Mouse (Mus musculus): Measurements from ENCODE around the gene Rnf222. TPM values are rescaled to one million over a fixed set of nuclear protein-coding genes. Genes with fewer than 3 reads are reported as not detected.

The Rnf222 gene
- under 1 TPM; 0.17 to 0.20 TPM for total RNA-seq (2021)
- long read RNA-seq, experiment 1, result 0 reads
- long read RNA-seq, experiment 2, result 0 reads

DNA sequence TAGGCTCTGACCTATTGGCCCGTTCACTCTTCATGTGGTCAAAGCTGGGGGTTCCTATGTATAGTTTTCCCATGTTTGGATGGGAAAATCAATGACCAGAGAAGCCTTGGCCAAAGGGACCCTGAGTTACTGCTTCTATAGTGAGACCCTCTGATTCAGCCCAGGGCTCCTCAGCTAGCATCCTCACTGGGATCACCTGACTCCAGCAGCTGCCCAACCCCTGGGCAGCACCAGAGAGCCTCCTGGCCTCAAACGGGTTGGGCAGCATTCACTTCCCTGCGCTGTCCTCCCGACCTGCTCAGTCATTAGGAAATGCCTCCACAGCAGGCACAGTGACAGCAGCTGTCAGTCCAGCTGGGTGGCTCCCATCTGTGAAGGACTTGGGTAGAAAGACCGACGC is at the start of gene Rnf222:
Rnf222 (plus strand) TSS at position 301 of the 400 bp plus-strand sequence.
- DNase-seq (ENCODE audit: low spot score in 2 of 2), result no peak

DNA sequence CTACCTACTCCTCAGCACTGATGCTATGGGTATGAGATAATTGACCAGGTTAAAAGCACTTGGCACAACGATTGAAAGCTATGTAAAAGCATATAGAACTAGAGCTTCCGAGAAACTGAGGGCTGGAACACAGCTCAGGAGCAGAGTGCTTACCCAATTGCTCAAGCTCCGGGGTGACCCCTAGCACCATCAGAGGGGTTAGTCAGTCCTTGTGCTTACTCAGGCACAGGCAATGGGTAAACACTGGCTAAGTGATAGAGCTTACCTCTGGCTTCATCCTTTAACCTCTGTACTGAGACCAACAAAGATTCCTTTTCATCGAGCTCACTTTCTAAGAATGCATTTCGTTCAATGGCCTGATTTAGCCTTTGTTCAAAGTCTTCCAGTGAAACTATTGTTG is 48.7 kb upstream of the Rnf222 start:
- DNase-seq (ENCODE audit: low spot score in 2 of 2), result no peak

GRCm38 (mm10) chr11:68850862-68851261 is 37.5 kb upstream of the Rnf222 start:
- DNase-seq (ENCODE audit: low spot score in 2 of 2), result no peak

GRCm38 (mm10) chr11:68851644-68852485 is 36.5 kb upstream of the Rnf222 start:
- no peak for DNase-seq (ENCODE audit: low spot score in 2 of 2)

DNA sequence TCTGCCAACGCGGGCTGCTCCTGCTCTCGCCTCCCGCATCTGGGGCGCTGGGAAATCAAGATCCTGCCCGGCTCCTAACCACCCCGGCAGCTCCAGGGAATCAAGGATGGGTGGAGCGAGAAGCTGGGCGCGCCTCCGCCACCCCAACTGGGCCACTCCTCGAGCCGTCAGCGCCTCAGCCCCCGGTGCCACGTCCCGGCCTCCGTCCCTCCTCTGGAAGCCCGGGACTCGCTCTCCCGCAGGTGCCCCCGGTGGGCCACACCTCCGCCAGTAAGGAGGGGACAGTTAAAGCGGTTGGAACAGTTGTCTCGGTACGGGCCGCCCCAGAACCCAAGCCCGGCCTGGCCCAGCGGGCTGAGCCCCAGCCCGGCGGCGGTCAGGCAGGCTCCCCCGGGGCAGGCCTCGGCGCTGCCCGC is 35.9 kb upstream of the Rnf222 start:
- DNase-seq (ENCODE audit: low spot score in 2 of 2), result peak; percentile 46 to 57

GRCm38 (mm10) chr11:68852932-68853409 is 35.4 kb upstream of the Rnf222 start:
- DNase-seq (ENCODE audit: low spot score in 2 of 2), result peak; percentile 99 to 100

- DNase-seq (ENCODE audit: low spot score in 2 of 2), result peak in 1 of 2 experiments; percentile 16
Observed at GRCm38 (mm10) chr11:68853611-68854401, 34.5 kb upstream of the Rnf222 start.

DNA sequence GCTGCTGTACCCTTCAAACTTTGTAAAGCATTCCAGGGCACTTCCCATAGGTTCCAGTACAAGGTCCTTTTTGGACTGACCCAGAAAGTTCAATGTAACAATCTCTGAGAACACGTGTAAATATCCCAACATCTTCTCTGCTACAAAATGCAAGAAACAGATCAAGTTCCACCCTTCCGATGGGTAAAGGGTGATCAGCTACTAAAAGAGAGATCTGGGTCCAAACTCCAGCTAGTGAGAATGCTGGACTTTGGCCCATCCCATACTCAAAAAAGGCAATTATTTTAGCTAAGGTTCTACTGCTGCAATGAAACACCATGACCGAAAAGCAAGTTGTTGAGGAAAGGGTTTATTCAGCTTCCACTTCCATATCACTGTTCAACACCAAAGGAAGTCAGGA is 33.7 kb upstream of the Rnf222 start:
- no peak for DNase-seq (ENCODE audit: low spot score in 2 of 2)

- DNase-seq (ENCODE audit: low spot score in 2 of 2), result no peak
Observed at GRCm38 (mm10) chr11:68857329-68857728, 31.0 kb upstream of the Rnf222 start.

- DNase-seq (ENCODE audit: low spot score in 2 of 2), result no peak
Observed at GRCm38 (mm10) chr11:68859943-68860593, 28.3 kb upstream of the Rnf222 start.

DNA sequence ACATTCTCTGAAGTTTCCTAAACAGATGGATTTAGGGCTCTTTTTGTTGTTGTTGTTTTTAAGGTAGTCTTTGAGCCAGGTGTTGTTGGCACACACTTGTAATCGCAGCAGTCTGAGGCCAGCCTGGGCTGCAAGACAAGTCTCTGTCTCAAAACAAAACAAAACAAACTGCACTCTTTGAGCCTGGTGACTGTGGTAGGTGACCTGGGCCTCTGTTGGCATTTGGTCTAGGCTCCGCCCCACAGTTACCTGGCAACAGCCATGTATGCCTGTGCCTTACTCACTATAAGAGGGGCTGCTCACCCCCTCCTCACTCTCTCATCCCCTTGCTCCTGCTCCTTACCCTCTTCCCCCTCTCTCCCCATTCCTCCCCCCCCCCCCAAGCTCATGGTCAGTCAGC is 26.1 kb upstream of the Rnf222 start:
- no peak for DNase-seq (ENCODE audit: low spot score in 2 of 2)

DNA sequence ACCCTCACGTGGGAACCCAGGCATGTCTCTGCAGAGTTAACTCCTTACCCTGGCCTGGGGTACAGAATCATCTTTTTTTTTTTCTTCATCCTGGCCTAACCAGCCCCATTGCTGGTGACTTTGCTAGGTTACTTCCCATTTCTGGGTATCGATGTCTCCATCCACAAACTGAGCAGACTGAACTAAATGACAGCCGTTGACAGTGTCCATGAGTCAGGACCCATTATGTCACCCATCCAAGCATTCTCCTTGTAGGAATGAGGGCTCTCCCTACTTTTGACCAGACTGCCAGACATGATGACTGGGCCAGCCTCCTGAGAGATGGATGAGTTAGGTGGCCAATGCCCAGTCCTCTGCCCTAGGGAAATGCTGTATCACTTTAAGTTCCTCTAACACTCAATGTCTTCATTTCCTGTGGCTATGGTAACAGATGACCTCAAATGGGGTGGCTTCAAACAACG is 24.7 kb upstream of the Rnf222 start:
- DNase-seq (ENCODE audit: low spot score in 2 of 2), result no peak

DNA sequence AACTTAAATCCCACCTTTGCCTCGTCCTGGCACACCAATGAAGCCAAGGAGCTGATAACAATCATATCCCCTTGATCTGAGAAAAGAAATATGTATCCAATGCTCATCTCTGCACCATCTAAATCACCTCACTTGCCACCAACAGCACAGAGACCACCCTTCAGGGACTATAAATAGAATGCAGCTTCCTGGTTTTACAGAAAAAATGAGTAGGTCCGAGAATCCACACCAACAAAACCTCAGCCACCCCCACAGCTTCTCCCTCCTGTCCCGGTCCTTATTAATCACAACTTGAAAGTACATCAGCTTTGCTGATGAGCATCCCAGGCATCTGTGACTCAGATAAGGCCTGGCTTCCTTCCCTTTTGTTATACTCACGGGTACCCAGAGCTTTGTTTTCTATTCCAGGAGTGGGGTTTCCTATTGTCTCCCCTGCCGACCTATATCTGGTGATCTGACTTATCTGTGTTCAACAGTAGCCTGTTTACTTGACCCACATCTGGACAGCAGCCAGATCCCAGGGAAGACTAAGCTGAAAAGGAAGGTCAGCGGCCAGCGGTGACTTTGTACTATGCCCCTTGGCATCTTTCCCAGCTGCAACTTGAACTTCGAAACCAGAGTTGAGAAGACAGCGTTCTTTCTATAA is 23.7 kb upstream of the Rnf222 start:
- peak; percentile 46 to 84 for DNase-seq (ENCODE audit: low spot score in 2 of 2)

DNA sequence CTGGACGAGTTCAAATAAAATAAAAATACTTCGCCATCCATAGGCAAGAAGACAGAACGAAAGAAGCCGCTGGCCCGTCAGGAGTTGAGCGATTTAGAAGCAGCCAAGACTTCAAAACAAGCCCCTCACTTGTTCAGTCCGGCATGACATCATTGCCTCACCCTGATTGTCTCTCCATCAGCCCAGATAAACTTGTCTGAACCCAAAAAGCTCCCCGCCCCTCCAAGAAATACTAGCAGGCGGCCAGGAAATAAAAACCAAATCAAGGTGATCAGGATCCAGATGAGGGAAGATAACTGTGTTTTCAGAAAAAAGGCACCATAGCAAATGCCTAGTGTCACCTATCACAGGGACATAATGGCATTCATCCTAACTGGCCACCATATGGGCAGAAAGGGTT is 17.1 kb upstream of the Rnf222 start:
- no peak for DNase-seq (ENCODE audit: low spot score in 2 of 2)

DNA sequence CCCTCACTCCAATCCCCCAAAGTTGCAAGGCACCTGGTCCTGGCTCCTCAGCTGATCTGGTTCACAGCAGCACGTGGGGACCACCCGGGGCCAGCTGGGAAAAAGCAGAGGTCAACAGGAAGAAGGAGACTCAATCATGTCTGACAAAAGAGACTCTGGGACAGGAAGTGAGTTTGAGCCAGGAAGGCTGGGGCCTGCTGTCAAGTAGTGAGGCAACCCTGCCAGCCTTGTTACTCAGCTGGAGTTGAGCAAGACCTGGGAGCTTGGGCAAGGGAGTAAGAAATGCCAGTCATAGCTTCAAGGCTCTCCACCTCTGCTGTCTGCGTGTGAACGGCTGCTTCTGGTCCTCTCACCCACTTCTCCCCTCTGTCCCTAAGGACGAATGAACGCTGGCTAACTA is 16.6 kb upstream of the Rnf222 start, which contains the start of gene Ndel1:
Ndel1 (minus strand) TSS at position 111 of the 400 bp plus-strand sequence.
- peak in 1 of 2 experiments; percentile 40 for DNase-seq (ENCODE audit: low spot score in 2 of 2)

GRCm38 (mm10) chr11:68874841-68875240 is 13.5 kb upstream of the Rnf222 start:
- peak in 1 of 2 experiments; percentile 48 for DNase-seq (ENCODE audit: low spot score in 2 of 2)

DNA sequence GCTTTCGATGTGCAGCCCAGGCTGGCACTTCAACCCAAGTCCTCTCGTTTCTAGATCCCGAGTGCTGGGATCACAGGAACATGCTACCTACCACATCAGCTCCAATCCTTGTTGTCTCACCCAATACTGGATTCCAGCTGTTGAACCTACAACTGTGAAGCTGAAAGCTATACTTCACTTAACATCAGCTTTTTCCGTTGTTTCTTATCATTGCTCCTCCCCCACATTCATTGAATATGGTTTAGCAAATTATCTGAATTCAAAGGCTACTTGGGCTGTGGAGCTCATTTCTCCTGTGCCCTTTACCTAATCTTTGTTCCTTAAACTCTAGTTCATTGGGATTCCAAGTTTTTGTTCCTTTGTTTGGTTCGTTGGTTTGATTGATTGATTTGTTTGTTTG is 9.5 kb upstream of the Rnf222 start:
- DNase-seq (ENCODE audit: low spot score in 2 of 2), result no peak

DNA sequence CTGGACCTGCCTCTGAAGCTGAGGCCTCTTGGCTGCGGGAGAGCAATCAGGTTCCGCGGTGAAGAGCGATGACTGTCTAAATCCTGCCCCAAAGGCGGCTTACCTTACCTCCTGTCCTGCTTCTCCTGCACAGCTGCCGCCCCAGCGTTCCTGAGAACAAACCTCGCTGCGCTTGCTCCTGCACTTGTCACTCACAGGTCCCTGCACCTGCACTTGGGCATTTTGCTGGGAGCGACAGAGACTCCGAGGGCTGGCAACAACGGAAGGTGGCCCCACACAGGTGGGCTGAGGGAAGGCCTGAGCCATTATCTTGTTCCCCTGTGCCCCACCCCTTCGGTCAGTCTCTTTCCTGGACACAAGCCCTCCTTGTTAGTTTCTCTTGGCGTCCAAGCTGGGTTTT is 6.2 kb upstream of the Rnf222 start:
- DNase-seq (ENCODE audit: low spot score in 2 of 2), result no peak

DNA sequence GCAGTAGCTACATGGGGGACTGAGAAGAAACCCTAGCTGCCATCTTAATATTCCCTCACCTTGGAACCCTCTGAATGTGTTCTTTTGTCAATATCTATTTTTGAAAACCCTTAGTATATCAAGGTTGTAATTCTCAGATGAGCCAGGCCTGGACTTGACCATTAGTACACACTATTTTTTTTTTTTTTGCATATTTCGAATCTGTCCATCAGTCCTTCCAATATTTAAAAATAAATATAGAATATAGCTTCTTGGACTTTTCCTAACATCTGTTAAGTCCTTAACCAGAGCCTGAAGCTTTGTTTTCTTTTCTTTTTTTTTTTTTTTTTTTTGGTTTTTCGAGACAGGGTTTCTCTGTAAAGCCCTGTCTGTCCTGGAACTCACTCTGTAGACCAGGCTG is 4.5 kb upstream of the Rnf222 start:
- no peak for DNase-seq (ENCODE audit: low spot score in 2 of 2)

DNA sequence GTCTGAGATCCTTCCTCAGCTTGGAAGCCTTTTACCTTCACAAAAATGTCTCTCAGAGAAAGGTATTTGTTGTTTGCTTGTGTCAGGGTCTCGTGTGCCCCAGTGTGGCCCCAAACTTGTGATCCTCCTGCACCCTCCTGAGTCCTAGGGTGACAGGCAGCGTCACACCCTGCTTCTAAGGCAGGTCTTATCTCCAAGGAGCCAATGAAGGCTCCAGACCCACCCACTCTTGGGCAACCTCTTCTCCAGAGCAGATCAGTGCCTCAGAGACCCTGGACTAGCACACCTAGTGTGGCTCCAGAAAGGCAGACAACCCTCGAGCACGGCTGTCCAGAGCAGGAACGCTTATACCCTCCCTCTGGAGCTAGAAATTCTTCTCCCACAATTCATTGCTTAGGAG is 4.0 kb upstream of the Rnf222 start:
- no peak for DNase-seq (ENCODE audit: low spot score in 2 of 2)

DNA sequence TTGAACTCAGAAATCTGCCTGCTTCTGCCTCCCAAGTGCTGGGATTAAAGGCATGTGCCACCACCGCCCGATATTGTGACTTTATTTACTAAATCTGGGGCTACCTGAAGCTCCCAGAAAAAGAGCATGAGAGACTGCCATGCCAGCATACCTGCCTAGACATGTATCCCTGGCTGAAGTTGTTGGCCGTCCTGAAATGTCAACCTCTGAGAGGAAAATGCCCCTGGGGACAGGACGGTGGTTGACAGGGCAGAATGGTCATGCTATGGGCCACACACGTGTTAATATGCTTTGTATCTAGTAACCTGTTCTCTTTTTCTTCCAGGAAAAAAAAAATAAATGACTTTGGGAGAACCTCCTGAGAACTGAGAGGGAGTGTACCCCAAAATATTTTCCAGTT is 2.3 kb upstream of the Rnf222 start:
- DNase-seq (ENCODE audit: low spot score in 2 of 2), result no peak

Data from adrenal gland, postnatal 4 days (tissue).